Mouse (Mus musculus) lung, postnatal 0 days (tissue): ENCODE results near the gene Gimap7. TPM values are rescaled to one million over a fixed set of nuclear protein-coding genes. Genes with fewer than 3 reads are reported as not detected.

ENCODE experiments used
- ATAC-seq: fragments of 200-750 bp; cut with Nextera tagmentation; 2 replicates; pipeline ENCODE4 v1.8.0; 2017; ENCODE audit warnings: moderate library complexity
- DNase-seq: peaks from one replicate; pipeline ENCODE4 v3.0.0-alpha.2; 2016; ENCODE audit warnings: low spot score
- H3K27ac ChIP-seq: fragments of 300-500 bp; sonication (generic); 2 replicates; pipeline ENCODE4 v1.5.1; 2014; ENCODE audit warnings: antibody characterized with exemption, mild to moderate bottlenecking, low read length, mixed read lengths
- H3K27me3 ChIP-seq: fragments of 300-500 bp; sonication (generic); replicated peaks from 2 replicates; pipeline ENCODE4 v1.6.1; 2014; ENCODE audit warnings: low read length, mixed read lengths; ENCODE audit not compliant: insufficient read depth
- H3K36me3 ChIP-seq: fragments of 300-500 bp; sonication (generic); 2 replicates; pipeline ENCODE4 v1.6.1; 2014; ENCODE audit warnings: low read length, mixed read lengths; ENCODE audit not compliant: insufficient read depth
- H3K4me1 ChIP-seq: fragments of 300-500 bp; sonication (generic); 2 replicates; pipeline ENCODE4 v1.6.1; 2014; ENCODE audit warnings: antibody characterized with exemption, low read depth, low read length, mixed read lengths; ENCODE audit not compliant: insufficient read depth
- H3K4me2 ChIP-seq: fragments of 300-500 bp; sonication (generic); replicated peaks from 2 replicates; pipeline ENCODE4 v1.6.1; 2014; ENCODE audit warnings: low read depth, mild to moderate bottlenecking, low read length, moderate library complexity, mixed read lengths
- H3K4me3 ChIP-seq: fragments of 300-500 bp; sonication (generic); 2 replicates; pipeline ENCODE4 v1.5.1; 2014; ENCODE audit warnings: low read depth, low read length
- H3K9ac ChIP-seq: fragments of 300-500 bp; sonication (generic); replicated peaks from 2 replicates; pipeline ENCODE4 v1.6.1; 2014; ENCODE audit warnings: low read depth, mild to moderate bottlenecking
- H3K9me3 ChIP-seq: fragments of 300-500 bp; sonication (generic); 2 replicates; pipeline ENCODE4 v1.6.1; 2016; ENCODE audit warnings: low read length, mixed read lengths
- CTCF ChIP-seq: IDR thresholded peaks from 2 replicates; pipeline ENCODE4 v1.5.1; 2016; ENCODE audit warnings: antibody characterized with exemption, mild to moderate bottlenecking
- EP300 ChIP-seq: IDR thresholded peaks from 2 replicates; pipeline ENCODE4 v1.6.1; 2016; ENCODE audit warnings: antibody characterized with exemption, mild to moderate bottlenecking, control low read depth
- WGBS: fragments of 180-500 bp; shearing (Covaris S2); extraction: QIAGEN DNeasy Blood & Tissue Kit; methylation state at CpG from one replicate; pipeline ENCODE4 v1.1.7; 2014; 5-methylcytosine and 5-hydroxymethylcytosine counted together
- polyA plus RNA-seq: library from polyadenylated mRNA; unstranded; fragments of >200 nt; fragmentation: Nextera tagmentation; extraction: Ambion mirVana; gene quantifications from 2 replicates; pipeline ENCODE4 v1.2.1, GENCODE M21; 2015

Gimap7 gene
- polyA plus RNA-seq, 1 experiment from 2014 or later, result 0.14 TPM

DNA sequence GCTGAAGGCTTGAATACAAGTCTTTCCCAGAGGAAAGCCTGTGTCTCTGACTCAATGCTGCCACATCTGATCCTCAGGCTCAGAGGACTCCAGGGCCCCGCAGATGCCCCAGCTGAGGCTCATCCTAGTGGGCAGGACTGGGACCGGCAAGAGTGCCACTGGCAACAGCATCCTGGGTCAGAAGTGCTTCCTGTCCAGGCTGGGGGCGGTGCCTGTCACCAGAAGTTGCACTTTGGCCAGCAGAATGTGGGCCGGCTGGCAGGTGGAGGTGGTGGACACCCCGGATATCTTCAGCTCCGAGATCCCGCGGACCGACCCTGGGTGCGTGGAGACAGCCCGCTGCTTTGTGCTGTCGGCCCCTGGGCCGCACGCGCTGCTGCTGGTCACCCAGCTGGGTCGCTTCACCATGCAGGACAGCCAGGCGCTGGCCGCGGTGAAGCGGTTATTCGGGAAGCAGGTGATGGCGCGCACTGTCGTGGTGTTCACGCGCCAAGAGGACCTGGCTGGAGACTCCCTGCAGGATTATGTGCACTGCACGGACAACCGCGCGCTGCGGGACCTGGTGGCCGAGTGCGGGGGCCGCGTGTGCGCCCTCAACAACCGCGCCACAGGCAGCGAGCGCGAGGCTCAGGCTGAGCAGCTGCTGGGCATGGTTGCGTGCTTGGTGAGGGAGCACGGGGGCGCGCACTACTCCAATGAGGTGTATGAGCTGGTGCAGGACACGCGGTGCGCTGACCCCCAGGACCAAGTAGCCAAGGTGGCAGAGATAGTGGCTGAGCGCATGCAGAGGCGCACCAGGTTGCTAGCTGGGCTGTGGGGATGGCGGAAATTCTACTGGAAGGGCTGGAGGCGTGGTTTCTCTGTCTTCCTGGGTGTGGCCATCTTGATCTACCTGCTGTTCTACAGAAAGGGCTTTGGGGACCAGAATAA lies 24.3 kb downstream of the Gimap7 start:
- peaks cover 7% of the 10 kb centered on the region; the same call in 1 of the 2 replicates for H3K4me1 ChIP-seq
- no peak overlapping the region for H3K27ac ChIP-seq
- peak; percentile 23 for TF ChIP-seq CTCF
- no peak for TF ChIP-seq EP300
- no peaks in the 10 kb centered on the region for H3K27me3 ChIP-seq
- 12% methylated on average over 48 of the region's 52 CpGs for WGBS
- no peaks in the 10 kb centered on the region for H3K9me3 ChIP-seq
- H3K9ac ChIP-seq, result no peak overlapping the region
- H3K4me3 ChIP-seq, result peak overlapping the region; percentile 18; the same call in 1 of the 2 replicates
- peak; percentile 24 for DNase-seq
- no peak for ATAC-seq
- peak overlapping the region; percentile 60 for H3K4me2 ChIP-seq
- no peaks in the 10 kb centered on the region for H3K36me3 ChIP-seq

- no peaks in the 10 kb centered on the region for H3K27me3 ChIP-seq
- H3K9ac ChIP-seq, result no peak overlapping the region
- 34% methylated on average over 2 of the region's 2 CpGs for WGBS
- TF ChIP-seq EP300 (no peak), CTCF (no peak)
- H3K4me1 ChIP-seq, result peaks cover 7% of the 10 kb centered on the region; the same call in 1 of the 2 replicates
- H3K4me2 ChIP-seq, result 0 out of 2 replicates have a peak overlapping the region, but pooled peaks have one; percentile 19
- ATAC-seq (no peak), DNase-seq (no peak)
- H3K36me3 ChIP-seq, result no peaks in the 10 kb centered on the region
- peak overlapping the region; percentile 89 for H3K27ac ChIP-seq
- no peak overlapping the region for H3K4me3 ChIP-seq
- no peaks in the 10 kb centered on the region for H3K9me3 ChIP-seq
Measured at GRCm38 (mm10) chr6:48745490-48745889, 27.1 kb downstream of the Gimap7 start.

- Histone ChIP-seq H3K4me1 (peaks cover 7% of the 10 kb centered on the region; the same call in 1 of the 2 replicates), H3K4me3 (peak within 1 kb of the TSS; percentile 31; the same call in 1 of the 2 replicates), H3K9me3 (no peaks in the 10 kb centered on the region), H3K27me3 (no peaks in the 10 kb centered on the region), H3K27ac (peak within 1 kb of the TSS; percentile 89), H3K9ac (0 out of 2 replicates have a peak within 1 kb of the TSS, but pooled peaks have one; percentile 36), H3K4me2 (peak within 1 kb of the TSS; percentile 44), H3K36me3 (no peaks in the 10 kb centered on the region)
- ATAC-seq (peak; percentile 78), DNase-seq (peak; percentile 78)
- peak; percentile 73 for TF ChIP-seq CTCF
- peak; percentile 53; the same call in 1 of the 2 replicates for TF ChIP-seq EP300
- 37% methylated on average over 16 of the region's 16 CpGs for WGBS
Measured at GRCm38 (mm10) chr6:48745959-48746889, 27.8 kb downstream of the Gimap7 start, which contains the start of gene Gimap5. TSS of gene Gimap5 (plus strand) at chr6:48746197.

- no peaks in the 10 kb centered on the region for H3K36me3 ChIP-seq
- H3K9me3 ChIP-seq, result no peaks in the 10 kb centered on the region
- ATAC-seq (peak; percentile 57), DNase-seq (peak; percentile 30)
- 26% methylated on average over 7 of the region's 7 CpGs for WGBS
- no peaks in the 10 kb centered on the region for H3K27me3 ChIP-seq
- peak overlapping the region; percentile 23; the same call in 1 of the 2 replicates for H3K9ac ChIP-seq
- peak overlapping the region; percentile 89 for H3K27ac ChIP-seq
- H3K4me2 ChIP-seq, result peak overlapping the region; percentile 44
- peaks cover 4% of the 10 kb centered on the region; the same call in 1 of the 2 replicates for H3K4me1 ChIP-seq
- TF ChIP-seq CTCF, result peak; percentile 23; the same call in 1 of the 2 replicates
- TF ChIP-seq EP300, result no peak
- H3K4me3 ChIP-seq, result peak overlapping the region; percentile 31; the same call in 1 of the 2 replicates
Measured at GRCm38 (mm10) chr6:48747091-48747966, 28.9 kb downstream of the Gimap7 start.

DNA sequence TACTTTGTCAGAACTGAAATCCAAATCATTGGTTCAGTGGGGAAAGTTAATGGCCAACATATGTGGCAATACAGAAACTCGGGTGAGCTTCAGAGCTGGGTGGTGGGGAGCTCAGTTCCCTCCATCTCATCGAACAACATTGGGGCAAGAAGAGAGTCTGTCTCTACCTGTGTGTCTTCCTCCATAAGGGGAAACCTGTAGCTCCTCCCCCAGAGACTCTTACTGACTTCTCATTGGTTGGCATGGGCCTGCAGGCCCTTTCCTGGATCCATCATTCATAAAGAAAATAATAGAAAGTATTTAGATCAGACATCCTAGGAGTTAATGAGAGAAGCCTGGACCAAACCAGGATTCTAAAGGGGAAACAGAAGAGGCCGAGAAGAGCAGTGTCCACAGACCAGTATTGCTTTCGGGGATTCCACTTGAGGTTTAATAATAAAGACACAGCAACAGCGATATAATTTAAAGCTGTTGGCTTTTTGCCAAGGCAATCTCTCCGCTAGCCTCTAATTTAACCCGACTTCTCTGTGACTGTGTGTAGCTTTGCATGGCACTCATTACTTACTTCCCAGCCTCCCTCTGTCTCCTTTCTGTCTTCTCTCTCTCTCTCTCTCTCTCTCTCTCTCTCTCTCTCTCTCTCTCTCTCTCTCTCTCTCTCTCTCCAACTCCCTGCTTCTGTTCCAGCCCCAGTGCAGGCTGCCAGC lies 45.3 kb downstream of the Gimap7 start:
- ATAC-seq (no peak), DNase-seq (no peak)
- no peak overlapping the region for H3K9ac ChIP-seq
- H3K4me2 ChIP-seq, result no peak overlapping the region
- H3K9me3 ChIP-seq, result no peaks in the 10 kb centered on the region
- no peaks in the 10 kb centered on the region for H3K4me1 ChIP-seq
- H3K27ac ChIP-seq, result no peak overlapping the region
- H3K4me3 ChIP-seq, result no peak overlapping the region
- TF ChIP-seq CTCF (no peak), EP300 (no peak)
- H3K27me3 ChIP-seq, result no peaks in the 10 kb centered on the region
- WGBS, result 65% methylated on average over 7 of the region's 7 CpGs
- no peaks in the 10 kb centered on the region for H3K36me3 ChIP-seq
